Mouse (Mus musculus): Measurements from ENCODE around the gene Ryk. TPM values are rescaled to one million over a fixed set of nuclear protein-coding genes. Genes with fewer than 3 reads are reported as not detected.

The Ryk gene
- polyA plus RNA-seq, 1 experiment: 68.9 TPM

DNA sequence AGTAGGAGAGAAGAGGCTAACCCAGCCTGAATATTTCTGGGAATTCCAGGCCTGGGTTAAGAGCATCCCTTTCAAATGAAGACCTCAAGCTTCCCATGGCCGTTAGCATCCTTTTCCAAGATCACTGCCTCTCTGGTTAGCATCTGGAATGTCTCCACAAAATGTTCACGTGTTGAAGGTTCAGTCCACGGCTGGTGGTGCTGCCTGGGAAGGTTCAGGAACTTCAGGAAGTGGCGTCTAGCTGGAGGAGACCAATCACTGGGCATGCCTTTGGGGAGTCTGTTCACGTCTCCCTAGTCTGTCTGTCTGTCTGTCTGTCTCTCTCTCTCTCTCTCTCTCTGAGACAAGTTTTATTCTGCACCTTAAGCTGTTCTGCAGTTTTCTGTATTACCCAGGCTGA lies 84.8 kb downstream of the Ryk start:
- TF ChIP-seq CEBPB (IDR thresholded peaks at IDR 0.05; ENCODE audit: insufficient read depth, poor library complexity, severe bottlenecking) (no peak), SRF (IDR thresholded peaks at IDR 0.05; ENCODE audit: control insufficient read depth, insufficient read length, low read depth) (no peak), REST (IDR thresholded peaks at IDR 0.05; ENCODE audit: insufficient read depth, insufficient read length) (no peak), TCF12 (IDR thresholded peaks at IDR 0.05; ENCODE audit: insufficient read depth, poor library complexity, severe bottlenecking) (no peak), MYOG (IDR thresholded peaks at IDR 0.05; ENCODE audit: control insufficient read depth in 1 of 3, insufficient read depth in 1 of 3, insufficient read length in 2 of 3, low read depth in 2 of 3) (no peak), E2F4 (IDR thresholded peaks at IDR 0.05; ENCODE audit: insufficient read depth) (no peak), MYOD1 (IDR thresholded peaks at IDR 0.05; ENCODE audit: control insufficient read depth in 1 of 3, insufficient read length in 2 of 3, low read depth in 2 of 3) (no peak), POLR2A (IDR thresholded peaks at IDR 0.05; ENCODE audit: insufficient read length, low read depth) (no peak), MAX (IDR thresholded peaks at IDR 0.05; ENCODE audit: low read depth) (no peak), USF1 (IDR thresholded peaks at IDR 0.05; ENCODE audit: low read depth) (no peak), TCF3 (IDR thresholded peaks at IDR 0.05; ENCODE audit: insufficient read length, low read depth) (no peak), POLR2AphosphoS2 (IDR thresholded peaks at IDR 0.05; ENCODE audit: insufficient read length, low read depth) (no peak)
- no peaks in the 10 kb centered on the region for H3K79me2 ChIP-seq (ENCODE audit: control insufficient read depth, insufficient read depth)
- H3K4me2 ChIP-seq (ENCODE audit: low read depth): no peak overlapping the region

DNA sequence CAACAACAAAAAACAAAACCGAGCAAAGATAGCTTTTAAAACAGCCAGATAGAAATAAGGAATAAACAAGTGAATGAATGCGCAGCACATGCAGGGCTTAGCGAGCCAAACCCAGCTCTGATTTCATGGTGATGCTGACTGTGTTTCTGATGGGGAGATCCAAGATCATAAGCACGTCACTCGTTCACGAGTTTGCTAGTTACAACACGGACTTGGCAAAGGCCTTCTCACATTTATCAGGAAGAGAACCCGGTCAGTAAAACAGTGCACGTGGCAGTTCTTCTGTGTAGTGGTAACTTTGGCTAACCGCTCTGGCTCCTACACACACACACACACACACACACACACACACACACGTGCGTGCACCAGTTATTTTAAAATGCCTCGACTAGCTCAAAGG lies 87.1 kb downstream of the Ryk start:
- no peak overlapping the region for H3ac ChIP-seq (ENCODE audit: control insufficient read depth, insufficient read length)
- H3K4me3 ChIP-seq: no peak overlapping the region
- no peak overlapping the region for H3K4me2 ChIP-seq (ENCODE audit: low read depth)
- no peaks in the 10 kb centered on the region for H3K27me3 ChIP-seq (ENCODE audit: control insufficient read depth, insufficient read depth, insufficient read length)
- H3K36me3 ChIP-seq (ENCODE audit: control insufficient read depth, insufficient read depth): no peaks in the 10 kb centered on the region
- no peaks in the 10 kb centered on the region for H3K79me2 ChIP-seq (ENCODE audit: control insufficient read depth, insufficient read depth)
- TF ChIP-seq USF1 (IDR thresholded peaks at IDR 0.05; ENCODE audit: low read depth) (no peak), MYOD1 (IDR thresholded peaks at IDR 0.05; ENCODE audit: control insufficient read depth in 1 of 3, insufficient read length in 2 of 3, low read depth in 2 of 3) (no peak), SRF (IDR thresholded peaks at IDR 0.05; ENCODE audit: control insufficient read depth, insufficient read length, low read depth) (no peak), MYOG (IDR thresholded peaks at IDR 0.05; ENCODE audit: control insufficient read depth in 1 of 3, insufficient read depth in 1 of 3, insufficient read length in 2 of 3, low read depth in 2 of 3) (no peak), REST (IDR thresholded peaks at IDR 0.05; ENCODE audit: insufficient read depth, insufficient read length) (no peak), POLR2AphosphoS2 (IDR thresholded peaks at IDR 0.05; ENCODE audit: insufficient read length, low read depth) (no peak), TCF3 (IDR thresholded peaks at IDR 0.05; ENCODE audit: insufficient read length, low read depth) (no peak), CEBPB (IDR thresholded peaks at IDR 0.05; ENCODE audit: insufficient read depth, poor library complexity, severe bottlenecking) (no peak), E2F4 (IDR thresholded peaks at IDR 0.05; ENCODE audit: insufficient read depth) (no peak), TCF12 (IDR thresholded peaks at IDR 0.05; ENCODE audit: insufficient read depth, poor library complexity, severe bottlenecking) (no peak), MAX (IDR thresholded peaks at IDR 0.05; ENCODE audit: low read depth) (no peak), POLR2A (IDR thresholded peaks at IDR 0.05; ENCODE audit: insufficient read length, low read depth) (no peak)

More for the DNA sequence above, 84.8 kb downstream of the Ryk start:
- H3ac ChIP-seq (ENCODE audit: control insufficient read depth, insufficient read length): no peak overlapping the region
- H3K27me3 ChIP-seq (ENCODE audit: control insufficient read depth, insufficient read depth, insufficient read length): no peaks in the 10 kb centered on the region
- H3K36me3 ChIP-seq (ENCODE audit: control insufficient read depth, insufficient read depth): no peaks in the 10 kb centered on the region
- H3K4me3 ChIP-seq: no peak overlapping the region

DNA sequence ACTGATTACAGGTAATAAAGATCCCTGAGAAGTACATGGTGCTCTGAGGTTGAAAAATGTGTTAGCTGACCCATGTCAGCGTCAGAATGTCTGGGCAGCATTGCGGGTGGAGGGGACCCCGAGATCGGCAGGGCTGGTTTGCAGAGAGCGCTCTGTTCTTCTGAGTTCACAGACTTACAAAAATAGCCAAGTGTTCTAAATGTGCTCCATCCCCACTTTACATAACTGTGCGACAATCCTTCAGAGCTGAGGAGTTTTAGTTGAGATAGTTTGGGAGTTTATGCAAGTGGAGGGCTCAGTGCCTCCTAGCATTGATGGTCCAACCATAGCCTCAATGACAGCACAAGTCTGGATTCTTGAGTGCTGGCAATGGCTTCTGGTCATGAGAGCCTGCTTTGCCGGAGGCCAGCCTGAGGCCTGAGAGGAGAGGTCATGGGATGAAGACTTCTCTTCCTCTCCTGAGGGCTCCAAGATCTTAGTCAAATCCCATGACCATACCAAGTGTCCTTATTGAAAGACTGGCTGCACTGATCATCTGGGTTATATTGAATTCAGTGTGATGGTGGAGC lies 88.2 kb downstream of the Ryk start:
- Histone ChIP-seq H3K4me3 (no peak overlapping the region), H3K36me3 (ENCODE audit: control insufficient read depth, insufficient read depth) (no peaks in the 10 kb centered on the region), H3K27me3 (ENCODE audit: control insufficient read depth, insufficient read depth, insufficient read length) (no peaks in the 10 kb centered on the region), H3K79me2 (ENCODE audit: control insufficient read depth, insufficient read depth) (no peaks in the 10 kb centered on the region), H3ac (ENCODE audit: control insufficient read depth, insufficient read length) (no peak overlapping the region), H3K4me2 (ENCODE audit: low read depth) (no peak overlapping the region)
- TF ChIP-seq POLR2AphosphoS2 (IDR thresholded peaks at IDR 0.05; ENCODE audit: insufficient read length, low read depth): no peak
- no peak for TF ChIP-seq POLR2A (IDR thresholded peaks at IDR 0.05; ENCODE audit: insufficient read length, low read depth)
- no peak for TF ChIP-seq SRF (IDR thresholded peaks at IDR 0.05; ENCODE audit: control insufficient read depth, insufficient read length, low read depth)
- TF ChIP-seq REST (IDR thresholded peaks at IDR 0.05; ENCODE audit: insufficient read depth, insufficient read length): no peak
- TF ChIP-seq MAX (IDR thresholded peaks at IDR 0.05; ENCODE audit: low read depth): no peak
- TF ChIP-seq CEBPB (IDR thresholded peaks at IDR 0.05; ENCODE audit: insufficient read depth, poor library complexity, severe bottlenecking): no peak
- TF ChIP-seq TCF3 (IDR thresholded peaks at IDR 0.05; ENCODE audit: insufficient read length, low read depth): no peak
- no peak for TF ChIP-seq MYOG (IDR thresholded peaks at IDR 0.05; ENCODE audit: control insufficient read depth in 1 of 3, insufficient read depth in 1 of 3, insufficient read length in 2 of 3, low read depth in 2 of 3)
- no peak for TF ChIP-seq E2F4 (IDR thresholded peaks at IDR 0.05; ENCODE audit: insufficient read depth)
- no peak for TF ChIP-seq TCF12 (IDR thresholded peaks at IDR 0.05; ENCODE audit: insufficient read depth, poor library complexity, severe bottlenecking)
- TF ChIP-seq USF1 (IDR thresholded peaks at IDR 0.05; ENCODE audit: low read depth): no peak
- TF ChIP-seq MYOD1 (IDR thresholded peaks at IDR 0.05; ENCODE audit: control insufficient read depth in 1 of 3, insufficient read length in 2 of 3, low read depth in 2 of 3): no peak

DNA sequence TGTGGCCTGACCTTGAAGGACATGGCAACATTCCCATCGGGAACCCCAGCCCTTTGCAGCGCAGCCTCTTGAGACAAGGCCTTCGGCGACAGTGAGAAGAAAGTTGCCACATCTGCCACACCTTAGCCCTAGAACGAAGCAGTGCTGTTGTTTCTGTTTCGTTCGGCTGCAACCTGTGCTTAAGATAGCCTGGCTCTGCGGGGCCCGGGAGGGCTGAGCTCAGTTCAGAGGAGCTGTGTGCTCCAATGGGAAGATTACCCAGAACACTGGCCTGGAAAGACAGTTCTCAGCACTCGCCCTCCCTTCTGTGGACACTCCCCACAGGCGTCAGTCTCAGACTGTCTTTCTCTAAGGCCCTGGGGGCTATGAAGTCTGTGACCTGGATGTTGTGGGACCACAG lies 89.1 kb downstream of the Ryk start:
- TF ChIP-seq USF1 (IDR thresholded peaks at IDR 0.05; ENCODE audit: low read depth): no peak
- no peak for TF ChIP-seq MYOD1 (IDR thresholded peaks at IDR 0.05; ENCODE audit: control insufficient read depth in 1 of 3, insufficient read length in 2 of 3, low read depth in 2 of 3)
- TF ChIP-seq REST (IDR thresholded peaks at IDR 0.05; ENCODE audit: insufficient read depth, insufficient read length): no peak
- no peak for TF ChIP-seq MYOG (IDR thresholded peaks at IDR 0.05; ENCODE audit: control insufficient read depth in 1 of 3, insufficient read depth in 1 of 3, insufficient read length in 2 of 3, low read depth in 2 of 3)
- TF ChIP-seq E2F4 (IDR thresholded peaks at IDR 0.05; ENCODE audit: insufficient read depth): no peak
- no peak for TF ChIP-seq TCF3 (IDR thresholded peaks at IDR 0.05; ENCODE audit: insufficient read length, low read depth)
- no peaks in the 10 kb centered on the region for H3K36me3 ChIP-seq (ENCODE audit: control insufficient read depth, insufficient read depth)
- H3K4me2 ChIP-seq (ENCODE audit: low read depth): no peak overlapping the region
- no peaks in the 10 kb centered on the region for H3K79me2 ChIP-seq (ENCODE audit: control insufficient read depth, insufficient read depth)
- H3K27me3 ChIP-seq (ENCODE audit: control insufficient read depth, insufficient read depth, insufficient read length): no peaks in the 10 kb centered on the region
- no peak overlapping the region for H3ac ChIP-seq (ENCODE audit: control insufficient read depth, insufficient read length)
- no peak overlapping the region for H3K4me3 ChIP-seq
